Mouse (Mus musculus): ENCODE data around the gene Gfpt2. TPM values are rescaled to one million over a fixed set of nuclear protein-coding genes. Genes with fewer than 3 reads are reported as not detected.

Gfpt2 gene
- total and polyA plus RNA-seq, 2 experiments: 0.20 to 0.28 TPM

DNA sequence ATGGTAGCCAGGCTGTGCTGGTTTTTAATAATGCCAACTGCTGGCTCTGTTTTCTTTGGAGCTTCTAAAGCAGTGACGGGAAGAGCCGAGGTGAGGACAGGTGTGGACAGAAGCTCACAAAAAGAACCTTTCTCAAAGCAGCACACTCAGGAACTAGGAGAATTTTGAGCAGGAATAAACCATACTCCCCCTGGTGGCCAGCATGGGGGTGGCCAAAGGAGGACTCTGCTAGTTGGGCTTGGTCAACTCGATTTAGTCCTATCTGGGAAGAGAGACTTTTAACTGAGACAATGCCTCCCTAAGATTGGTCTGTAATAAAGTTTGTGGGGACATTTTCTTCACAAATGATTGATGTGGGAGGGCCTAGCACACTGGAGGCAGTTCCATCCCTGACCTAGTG is 51.0 kb downstream of the Gfpt2 start:
- TF ChIP-seq CTCF (IDR thresholded peaks at IDR 0.05; ENCODE audit: low read depth, low read length) (peak; percentile 76), POLR2A (IDR thresholded peaks at IDR 0.05; ENCODE audit: extremely low read depth, insufficient read depth, low read length) (no peak)
- Histone ChIP-seq H3K4me1 (ENCODE audit: control insufficient read depth, insufficient read depth, low read length) (peaks cover 11% of the 10 kb centered on the region), H3K4me3 (ENCODE audit: insufficient read depth, low read depth, low read length) (no peak overlapping the region), H3K27ac (replicated peaks; ENCODE audit: insufficient read depth, low read depth, low read length) (no peak overlapping the region), H3K36me3 (ENCODE audit: control insufficient read depth, insufficient read depth, low read length) (no peaks in the 10 kb centered on the region), H3K79me2 (ENCODE audit: control insufficient read depth, insufficient read depth, low read length) (peaks cover 4% of the 10 kb centered on the region; the same call in 1 of the 2 replicates), H3K27me3 (ENCODE audit: control insufficient read depth, insufficient read depth, low read length) (no peaks in the 10 kb centered on the region), H3K9ac (ENCODE audit: low read depth, low read length) (no peak overlapping the region)
- peak; percentile 50 for DNase-seq (ENCODE audit: extremely low read depth, low read depth, low spot score)
- WGBS: 30% methylated on average over 3 of the region's 3 CpGs

DNA sequence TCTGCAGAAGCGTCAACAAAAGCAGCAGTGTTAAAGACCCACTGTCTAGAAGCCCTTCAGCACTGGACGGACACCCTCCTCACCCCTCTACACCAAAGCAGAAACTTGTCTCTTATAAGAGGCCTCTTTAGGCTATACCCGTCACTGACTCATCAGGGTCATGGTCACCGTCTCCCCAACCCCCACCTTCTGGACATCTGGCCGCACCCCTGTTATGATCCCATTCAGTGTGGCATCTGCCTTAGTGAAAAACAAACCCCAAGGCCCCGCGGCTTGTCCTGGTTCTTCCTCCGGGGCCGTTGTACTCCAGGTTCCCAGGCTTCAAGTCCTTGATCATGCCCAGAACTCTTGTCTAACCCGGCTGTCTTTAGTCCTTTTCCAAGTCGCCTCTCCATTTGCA is 52.0 kb downstream of the Gfpt2 start:
- no peak for DNase-seq (ENCODE audit: extremely low read depth, low read depth, low spot score)

DNA sequence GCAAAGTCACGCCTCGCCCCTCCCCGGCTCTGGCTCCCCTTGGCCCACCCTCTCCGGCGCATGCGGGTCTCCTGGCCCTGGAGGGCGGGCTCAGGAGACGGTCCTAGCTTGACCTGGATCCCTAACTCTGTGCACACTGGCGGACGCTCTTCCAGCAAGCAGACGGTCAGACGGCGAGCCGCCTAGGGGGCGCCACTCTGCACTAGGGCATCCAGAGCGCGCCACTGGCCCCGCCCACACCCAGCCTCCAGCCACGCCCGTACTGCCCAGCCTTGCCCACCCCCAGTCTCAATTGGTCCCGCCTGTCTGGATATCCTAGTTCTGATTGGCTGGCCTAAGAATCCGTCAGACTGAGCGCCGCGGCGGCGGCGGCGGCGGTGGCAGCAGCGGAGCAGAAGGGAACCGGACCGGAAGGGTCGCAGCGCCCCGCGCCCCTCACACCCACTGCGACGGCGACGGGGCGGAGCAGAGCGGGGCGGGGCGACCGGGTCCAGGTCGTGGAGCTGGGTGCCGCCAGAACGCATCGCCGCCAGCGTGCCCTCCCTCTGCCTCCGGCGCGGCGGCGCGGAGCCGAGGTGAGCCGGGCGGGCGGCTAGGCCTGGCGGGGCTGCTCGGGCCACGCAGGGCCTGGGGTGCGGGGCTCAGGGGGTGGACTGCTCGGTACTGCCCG is 52.6 kb downstream of the Gfpt2 start, which contains the start of gene Mapk9:
Gene Mapk9 (plus strand): TSS at position 351 of the 670 bp plus-strand sequence.
- peaks cover 9% of the 10 kb centered on the region for H3K4me1 ChIP-seq (ENCODE audit: control insufficient read depth, insufficient read depth, low read length)
- H3K27ac ChIP-seq (replicated peaks; ENCODE audit: insufficient read depth, low read depth, low read length): peak within 1 kb of the TSS; percentile 72
- peaks cover 15% of the 10 kb centered on the region; the same call in 1 of the 2 replicates for H3K79me2 ChIP-seq (ENCODE audit: control insufficient read depth, insufficient read depth, low read length)
- H3K27me3 ChIP-seq (ENCODE audit: control insufficient read depth, insufficient read depth, low read length): no peaks in the 10 kb centered on the region
- H3K4me3 ChIP-seq (ENCODE audit: insufficient read depth, low read depth, low read length): peak within 1 kb of the TSS; percentile 71
- 1% methylated on average over 61 of the region's 68 CpGs for WGBS
- DNase-seq (ENCODE audit: extremely low read depth, low read depth, low spot score): peak; percentile 93
- TF ChIP-seq POLR2A (IDR thresholded peaks at IDR 0.05; ENCODE audit: extremely low read depth, insufficient read depth, low read length) (peak; percentile 71), CTCF (IDR thresholded peaks at IDR 0.05; ENCODE audit: low read depth, low read length) (peak; percentile 84)
- H3K9ac ChIP-seq (ENCODE audit: low read depth, low read length): peak within 1 kb of the TSS; percentile 90
- no peaks in the 10 kb centered on the region for H3K36me3 ChIP-seq (ENCODE audit: control insufficient read depth, insufficient read depth, low read length)

More for the DNA sequence above, 52.0 kb downstream of the Gfpt2 start:
- no peak for TF ChIP-seq POLR2A (IDR thresholded peaks at IDR 0.05; ENCODE audit: extremely low read depth, insufficient read depth, low read length)
- TF ChIP-seq CTCF (IDR thresholded peaks at IDR 0.05; ENCODE audit: low read depth, low read length): no peak
- no peaks in the 10 kb centered on the region for H3K27me3 ChIP-seq (ENCODE audit: control insufficient read depth, insufficient read depth, low read length)
- 22% methylated on average over 11 of the region's 11 CpGs for WGBS
- peak overlapping the region; percentile 72 for H3K27ac ChIP-seq (replicated peaks; ENCODE audit: insufficient read depth, low read depth, low read length)
- H3K4me1 ChIP-seq (ENCODE audit: control insufficient read depth, insufficient read depth, low read length): peaks cover 9% of the 10 kb centered on the region
- H3K9ac ChIP-seq (ENCODE audit: low read depth, low read length): peak overlapping the region; percentile 71
- no peaks in the 10 kb centered on the region for H3K36me3 ChIP-seq (ENCODE audit: control insufficient read depth, insufficient read depth, low read length)
- H3K4me3 ChIP-seq (ENCODE audit: insufficient read depth, low read depth, low read length): peak overlapping the region; percentile 71
- H3K79me2 ChIP-seq (ENCODE audit: control insufficient read depth, insufficient read depth, low read length): peaks cover 9% of the 10 kb centered on the region; the same call in 1 of the 2 replicates

DNA sequence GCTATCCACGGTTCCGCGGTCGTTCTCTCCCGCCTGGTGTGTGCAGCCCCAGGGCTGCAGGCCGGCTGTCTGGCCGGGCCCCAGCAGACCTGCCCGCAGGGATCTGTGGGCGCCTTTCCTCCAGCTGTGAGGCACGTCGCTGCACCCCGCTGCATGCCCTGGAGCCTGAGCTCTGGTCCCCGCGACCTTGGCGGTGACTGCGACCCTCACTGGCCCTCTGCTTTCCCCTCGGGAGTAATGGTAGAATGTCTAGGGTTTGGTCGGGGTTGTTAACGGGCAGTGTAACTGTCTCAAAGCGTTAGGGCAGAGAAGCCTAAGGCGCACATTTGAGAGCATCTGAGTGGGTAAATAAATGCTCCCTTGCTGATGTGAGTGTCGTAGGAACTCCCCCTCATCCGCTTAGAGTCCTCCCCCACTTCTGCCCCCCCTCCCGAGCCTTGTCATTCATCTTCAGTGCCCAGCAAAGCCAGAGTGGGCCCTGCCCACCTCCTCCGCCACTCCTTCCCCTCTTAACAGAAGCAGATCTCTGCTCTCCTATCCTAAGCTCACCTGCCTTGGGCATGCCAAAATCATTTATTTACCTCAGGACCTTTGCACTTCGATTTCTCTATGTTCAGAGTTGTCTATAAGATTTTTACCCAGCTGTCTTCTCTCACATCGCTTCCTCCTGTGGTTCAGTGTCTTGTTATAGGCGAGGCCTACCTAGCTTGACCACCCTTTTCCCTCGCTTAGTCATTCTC is 53.3 kb downstream of the Gfpt2 start:
- peak; percentile 52 for DNase-seq (ENCODE audit: extremely low read depth, low read depth, low spot score)
- 4% methylated on average over 29 of the region's 29 CpGs for WGBS
- peaks cover 17% of the 10 kb centered on the region; the same call in 1 of the 2 replicates for H3K79me2 ChIP-seq (ENCODE audit: control insufficient read depth, insufficient read depth, low read length)

DNA sequence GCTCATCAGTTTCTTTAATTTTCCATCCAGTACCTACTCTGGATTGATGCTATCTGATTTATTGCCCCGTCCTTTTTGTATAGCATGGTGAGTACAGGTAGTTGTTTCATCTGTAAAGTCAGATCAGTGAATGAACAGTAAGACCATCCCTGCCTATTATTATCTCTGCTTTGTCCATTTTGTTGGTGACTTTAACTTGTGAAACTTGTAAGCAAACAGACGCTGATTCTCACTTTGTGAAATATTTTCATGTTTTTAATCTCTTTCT is 53.8 kb downstream of the Gfpt2 start:
- WGBS: 15% methylated on average over 2 of the region's 2 CpGs
- no peak for TF ChIP-seq POLR2A (IDR thresholded peaks at IDR 0.05; ENCODE audit: extremely low read depth, insufficient read depth, low read length)
- no peak for TF ChIP-seq CTCF (IDR thresholded peaks at IDR 0.05; ENCODE audit: low read depth, low read length)

More for the DNA sequence above, 53.3 kb downstream of the Gfpt2 start:
- peaks cover 9% of the 10 kb centered on the region for H3K4me1 ChIP-seq (ENCODE audit: control insufficient read depth, insufficient read depth, low read length)
- TF ChIP-seq POLR2A (IDR thresholded peaks at IDR 0.05; ENCODE audit: extremely low read depth, insufficient read depth, low read length): no peak
- H3K4me3 ChIP-seq (ENCODE audit: insufficient read depth, low read depth, low read length): peak overlapping the region; percentile 71
- H3K36me3 ChIP-seq (ENCODE audit: control insufficient read depth, insufficient read depth, low read length): no peaks in the 10 kb centered on the region
- H3K9ac ChIP-seq (ENCODE audit: low read depth, low read length): peak overlapping the region; percentile 90
- H3K27ac ChIP-seq (replicated peaks; ENCODE audit: insufficient read depth, low read depth, low read length): peak overlapping the region; percentile 66
- H3K27me3 ChIP-seq (ENCODE audit: control insufficient read depth, insufficient read depth, low read length): no peaks in the 10 kb centered on the region

More for the DNA sequence above, 53.8 kb downstream of the Gfpt2 start:
- peak overlapping the region; percentile 66 for H3K27ac ChIP-seq (replicated peaks; ENCODE audit: insufficient read depth, low read depth, low read length)
- no peaks in the 10 kb centered on the region for H3K27me3 ChIP-seq (ENCODE audit: control insufficient read depth, insufficient read depth, low read length)
- peaks cover 20% of the 10 kb centered on the region; the same call in 1 of the 2 replicates for H3K79me2 ChIP-seq (ENCODE audit: control insufficient read depth, insufficient read depth, low read length)
- H3K36me3 ChIP-seq (ENCODE audit: control insufficient read depth, insufficient read depth, low read length): no peaks in the 10 kb centered on the region
- H3K4me1 ChIP-seq (ENCODE audit: control insufficient read depth, insufficient read depth, low read length): peaks cover 9% of the 10 kb centered on the region
- no peak for DNase-seq (ENCODE audit: extremely low read depth, low read depth, low spot score)
- no peak overlapping the region for H3K4me3 ChIP-seq (ENCODE audit: insufficient read depth, low read depth, low read length)
- peak overlapping the region; percentile 90 for H3K9ac ChIP-seq (ENCODE audit: low read depth, low read length)
